Mouse (Mus musculus): ENCODE measurements around the gene Lamb2.

DNA sequence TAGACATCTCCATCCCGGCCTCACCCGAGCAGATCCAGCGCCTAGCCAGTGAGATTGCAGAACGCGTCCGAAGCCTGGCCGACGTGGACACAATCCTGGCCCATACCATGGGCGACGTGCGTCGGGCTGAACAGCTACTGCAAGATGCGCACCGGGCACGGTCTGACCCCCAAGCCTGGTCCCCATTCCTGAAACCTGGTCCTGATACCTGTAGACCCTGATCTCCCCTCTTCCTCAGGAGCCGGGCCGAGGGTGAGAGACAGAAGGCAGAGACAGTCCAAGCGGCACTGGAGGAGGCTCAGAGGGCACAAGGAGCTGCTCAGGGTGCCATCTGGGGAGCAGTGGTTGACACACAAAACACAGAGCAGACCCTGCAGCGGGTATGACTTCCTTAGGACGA is 9.7 kb downstream of the Lamb2 start:
- no peak for TF ChIP-seq POLR2A (IDR thresholded peaks at IDR 0.05; ENCODE audit: borderline replicate concordance, extremely low read depth, insufficient read depth, insufficient read length, poor library complexity, severe bottlenecking)
- no peak for TF ChIP-seq CTCF (IDR thresholded peaks at IDR 0.05; ENCODE audit: borderline replicate concordance, extremely low read depth, insufficient read depth, insufficient read length)
